Mouse (Mus musculus): ENCODE results near the gene Dlg2. TPM values are rescaled to one million over a fixed set of nuclear protein-coding genes. Genes with fewer than 3 reads are reported as not detected.
A peak's percentile ranks its signal among the peaks of the same experiment; 100 is the strongest.

Dlg2 gene
- polyA plus RNA-seq, 1 experiment from 2014 or later, result 38.4 TPM

DNA sequence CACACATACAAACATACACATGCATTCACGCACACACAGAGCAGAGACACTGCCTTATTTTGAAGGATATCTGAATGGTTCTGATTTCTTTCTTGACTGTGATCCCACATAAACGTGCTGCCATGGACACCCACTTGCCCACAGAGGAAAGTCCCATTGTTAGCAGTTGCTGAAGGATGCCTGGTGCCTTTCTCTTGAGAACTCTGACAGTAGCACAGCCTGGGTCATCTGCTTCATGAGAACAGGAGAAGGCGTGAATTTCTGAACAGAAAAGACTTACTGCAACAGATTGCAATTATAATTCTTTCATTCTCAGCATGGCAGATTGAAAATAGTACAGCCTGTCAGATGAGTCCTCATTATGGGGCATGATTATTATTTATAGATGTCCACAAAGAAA lies 1442.6 kb downstream of the Dlg2 start:
- Histone ChIP-seq H3K27me3 (replicated peaks; ENCODE audit: control insufficient read depth, insufficient read depth, low read length) (no peaks in the 10 kb centered on the region), H3K4me1 (replicated peaks; ENCODE audit: control insufficient read depth, insufficient read depth, low read length) (no peaks in the 10 kb centered on the region), H3K4me3 (replicated peaks; ENCODE audit: low read length) (no peak overlapping the region), H3K9ac (replicated peaks; ENCODE audit: low read depth, low read length) (no peak overlapping the region), H3K36me3 (ENCODE audit: control insufficient read depth, insufficient read depth) (no peaks in the 10 kb centered on the region), H3K9me3 (ENCODE audit: control insufficient read depth, low read length) (no peaks in the 10 kb centered on the region), H3K27ac (ENCODE audit: low read length) (no peak overlapping the region), H3K4me2 (ENCODE audit: low read length) (no peak overlapping the region)
- 79% methylated on average over 3 of the region's 3 CpGs for WGBS
- no peak for ATAC-seq

DNA sequence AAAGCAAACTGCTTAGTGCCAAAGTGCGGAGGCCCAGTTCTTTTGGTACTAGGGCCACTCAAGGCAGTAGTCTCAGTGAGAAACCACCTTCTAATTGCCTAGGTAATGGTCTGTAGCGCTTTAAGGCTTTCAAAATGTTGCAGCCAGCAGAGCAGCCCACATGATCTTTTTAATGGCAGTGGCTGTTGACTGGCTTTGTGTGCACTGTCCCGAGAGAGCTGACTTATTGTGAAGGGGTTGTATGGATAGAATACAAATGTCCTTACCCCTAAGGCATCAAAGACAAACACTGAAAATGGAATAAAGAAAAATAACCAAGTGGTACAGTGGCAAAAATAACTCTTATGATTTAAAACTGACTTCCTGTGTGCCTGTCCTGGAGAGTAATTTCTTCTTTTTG lies 1443.3 kb downstream of the Dlg2 start:
- no peak for ATAC-seq
- no peaks in the 10 kb centered on the region for H3K27me3 ChIP-seq (replicated peaks; ENCODE audit: control insufficient read depth, insufficient read depth, low read length)
- H3K4me1 ChIP-seq (replicated peaks; ENCODE audit: control insufficient read depth, insufficient read depth, low read length), result no peaks in the 10 kb centered on the region
- no peak overlapping the region for H3K4me2 ChIP-seq (ENCODE audit: low read length)
- WGBS, result 52% methylated on average over 3 of the region's 3 CpGs
- no peak overlapping the region for H3K9ac ChIP-seq (replicated peaks; ENCODE audit: low read depth, low read length)
- no peak overlapping the region for H3K27ac ChIP-seq (ENCODE audit: low read length)
- no peak overlapping the region for H3K4me3 ChIP-seq (replicated peaks; ENCODE audit: low read length)
- H3K9me3 ChIP-seq (ENCODE audit: control insufficient read depth, low read length), result no peaks in the 10 kb centered on the region
- H3K36me3 ChIP-seq (ENCODE audit: control insufficient read depth, insufficient read depth), result no peaks in the 10 kb centered on the region

DNA sequence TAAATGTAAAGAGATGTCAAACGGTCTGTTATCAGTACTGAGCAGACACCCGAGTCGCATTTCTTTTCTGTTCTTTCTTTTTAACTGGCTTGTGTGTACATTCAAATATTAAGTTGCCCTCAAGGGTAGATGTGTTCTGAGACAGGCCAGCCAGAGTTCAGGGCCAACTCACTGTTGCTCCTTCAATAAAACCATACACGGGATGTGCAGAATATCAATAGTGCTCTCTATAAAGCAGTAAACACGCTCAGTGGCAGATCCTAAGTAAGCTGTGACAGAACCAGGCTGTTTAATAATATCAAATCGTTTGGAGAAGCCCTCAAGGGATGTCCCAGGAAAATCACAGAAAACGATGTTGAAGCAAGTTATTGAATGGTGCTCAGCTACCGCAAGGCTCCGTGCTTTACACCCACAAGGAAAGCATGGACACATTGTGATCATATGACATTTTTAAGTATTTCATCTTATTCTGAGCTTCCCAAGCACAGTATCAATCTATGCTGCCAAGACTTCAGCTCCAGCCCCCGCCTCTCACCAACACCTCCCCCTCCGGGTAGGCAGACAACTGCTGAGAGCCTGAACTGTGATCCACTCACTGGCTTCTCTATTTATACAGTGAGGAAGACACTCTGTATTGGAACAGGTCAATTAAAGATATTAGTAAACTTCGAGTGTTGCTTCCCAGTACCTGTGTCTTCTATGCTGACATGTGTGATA lies 1458.6 kb downstream of the Dlg2 start:
- Histone ChIP-seq H3K36me3 (ENCODE audit: control insufficient read depth, insufficient read depth) (no peaks in the 10 kb centered on the region), H3K9ac (replicated peaks; ENCODE audit: low read depth, low read length) (no peak overlapping the region), H3K9me3 (ENCODE audit: control insufficient read depth, low read length) (no peaks in the 10 kb centered on the region), H3K4me2 (ENCODE audit: low read length) (no peak overlapping the region), H3K27ac (ENCODE audit: low read length) (no peak overlapping the region), H3K27me3 (replicated peaks; ENCODE audit: control insufficient read depth, insufficient read depth, low read length) (no peaks in the 10 kb centered on the region), H3K4me3 (replicated peaks; ENCODE audit: low read length) (no peak overlapping the region), H3K4me1 (replicated peaks; ENCODE audit: control insufficient read depth, insufficient read depth, low read length) (peaks cover 4% of the 10 kb centered on the region; the same call in 1 of the 2 replicates)
- 65% methylated on average over 12 of the region's 12 CpGs for WGBS
- ATAC-seq, result peak; percentile 77

DNA sequence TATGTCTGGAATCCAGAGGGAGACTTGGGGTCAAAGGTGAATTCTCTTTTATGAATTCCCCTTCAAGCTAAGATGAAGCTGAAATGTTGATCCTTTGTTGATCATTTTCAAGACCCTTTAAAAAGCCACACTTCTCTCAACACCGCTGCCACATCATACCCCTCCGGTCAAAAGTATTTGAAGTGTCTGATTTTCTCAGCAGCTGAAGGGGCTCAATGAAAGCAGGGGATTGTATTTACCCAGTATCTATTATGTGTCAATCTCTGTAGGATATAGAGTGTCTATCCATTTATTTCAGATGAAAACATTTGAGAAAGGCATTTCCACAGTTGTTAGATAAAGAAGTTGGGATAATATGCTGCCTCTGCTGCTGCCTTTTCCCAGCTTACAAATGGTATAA lies 1459.7 kb downstream of the Dlg2 start:
- no peaks in the 10 kb centered on the region for H3K27me3 ChIP-seq (replicated peaks; ENCODE audit: control insufficient read depth, insufficient read depth, low read length)
- H3K9ac ChIP-seq (replicated peaks; ENCODE audit: low read depth, low read length), result no peak overlapping the region
- no peaks in the 10 kb centered on the region for H3K9me3 ChIP-seq (ENCODE audit: control insufficient read depth, low read length)
- H3K4me1 ChIP-seq (replicated peaks; ENCODE audit: control insufficient read depth, insufficient read depth, low read length), result peaks cover 4% of the 10 kb centered on the region; the same call in 1 of the 2 replicates
- ATAC-seq, result no peak
- WGBS, result 53% methylated on average over 2 of the region's 2 CpGs
- no peak overlapping the region for H3K4me3 ChIP-seq (replicated peaks; ENCODE audit: low read length)
- H3K27ac ChIP-seq (ENCODE audit: low read length), result no peak overlapping the region
- H3K36me3 ChIP-seq (ENCODE audit: control insufficient read depth, insufficient read depth), result no peaks in the 10 kb centered on the region
- H3K4me2 ChIP-seq (ENCODE audit: low read length), result no peak overlapping the region

DNA sequence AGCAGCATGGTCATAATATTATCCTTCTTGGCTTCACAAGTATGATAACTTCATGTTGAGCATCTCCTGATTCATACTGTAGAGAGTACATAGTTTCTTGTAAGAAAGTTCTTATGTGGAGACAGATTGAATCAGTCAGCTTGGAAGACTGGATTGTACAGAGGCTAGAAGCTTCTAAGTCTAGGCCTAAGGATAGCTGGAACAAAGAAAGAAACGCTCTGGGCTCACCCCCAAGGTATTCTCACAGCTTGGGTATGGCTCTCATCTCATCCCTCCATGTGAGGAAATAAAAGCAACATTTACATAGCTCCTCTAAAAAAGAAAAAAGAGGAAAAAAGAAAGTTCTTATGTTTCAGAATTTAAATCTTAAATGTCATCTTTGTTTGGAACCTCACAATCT lies 1466.8 kb downstream of the Dlg2 start:
- Histone ChIP-seq H3K4me3 (replicated peaks; ENCODE audit: low read length) (no peak overlapping the region), H3K9ac (replicated peaks; ENCODE audit: low read depth, low read length) (no peak overlapping the region), H3K27ac (ENCODE audit: low read length) (no peak overlapping the region), H3K4me1 (replicated peaks; ENCODE audit: control insufficient read depth, insufficient read depth, low read length) (no peaks in the 10 kb centered on the region), H3K36me3 (ENCODE audit: control insufficient read depth, insufficient read depth) (no peaks in the 10 kb centered on the region), H3K9me3 (ENCODE audit: control insufficient read depth, low read length) (no peaks in the 10 kb centered on the region), H3K4me2 (ENCODE audit: low read length) (no peak overlapping the region), H3K27me3 (replicated peaks; ENCODE audit: control insufficient read depth, insufficient read depth, low read length) (no peaks in the 10 kb centered on the region)
- WGBS, result 95% methylated on average over 1 of the region's 1 CpGs
- no peak for ATAC-seq

DNA sequence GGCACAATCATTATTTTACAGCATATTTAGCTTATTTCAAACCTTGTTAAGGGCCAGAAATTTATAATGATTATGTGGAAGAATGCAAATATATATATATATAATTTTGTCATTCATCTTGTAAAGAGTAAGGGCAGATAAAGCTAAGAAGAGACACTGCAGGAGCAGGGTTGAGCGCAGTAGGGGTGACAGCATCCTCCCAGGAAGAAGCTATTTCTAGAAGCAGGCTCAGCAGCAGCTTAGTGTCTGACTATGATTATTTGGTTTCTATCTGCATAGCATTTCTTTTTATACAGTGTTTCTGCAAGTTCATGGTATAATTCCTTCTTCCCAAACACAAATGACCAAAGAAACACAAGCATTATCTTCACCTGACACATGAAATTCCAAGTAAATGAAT lies 1479.1 kb downstream of the Dlg2 start:
- no peak for ATAC-seq
- H3K36me3 ChIP-seq (ENCODE audit: control insufficient read depth, insufficient read depth), result no peaks in the 10 kb centered on the region
- no peak overlapping the region for H3K4me2 ChIP-seq (ENCODE audit: low read length)
- H3K4me3 ChIP-seq (replicated peaks; ENCODE audit: low read length), result no peak overlapping the region
- no peak overlapping the region for H3K9ac ChIP-seq (replicated peaks; ENCODE audit: low read depth, low read length)
- H3K27ac ChIP-seq (ENCODE audit: low read length), result no peak overlapping the region
- no peaks in the 10 kb centered on the region for H3K9me3 ChIP-seq (ENCODE audit: control insufficient read depth, low read length)
- no peaks in the 10 kb centered on the region for H3K27me3 ChIP-seq (replicated peaks; ENCODE audit: control insufficient read depth, insufficient read depth, low read length)
- WGBS, result 89% methylated on average over 1 of the region's 1 CpGs
- no peaks in the 10 kb centered on the region for H3K4me1 ChIP-seq (replicated peaks; ENCODE audit: control insufficient read depth, insufficient read depth, low read length)

DNA sequence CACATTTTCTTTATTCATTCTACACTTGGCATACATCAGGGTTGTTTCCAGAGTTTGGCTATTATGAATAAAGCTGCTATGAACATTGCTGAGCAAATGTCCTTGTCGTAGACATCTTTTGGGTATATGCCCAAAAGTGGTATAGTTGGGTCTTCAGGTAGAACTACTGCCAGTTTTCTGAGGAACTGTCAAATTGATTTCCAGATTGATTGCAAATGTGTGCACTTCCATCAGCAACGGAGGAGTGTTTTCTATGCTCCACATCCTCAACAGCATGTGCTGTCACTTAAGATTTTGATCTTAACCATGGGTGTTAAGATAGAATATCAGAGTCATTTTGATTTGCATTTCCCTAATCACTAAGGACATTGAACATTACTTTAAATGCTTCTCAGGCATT lies 1486.5 kb downstream of the Dlg2 start:
- no peaks in the 10 kb centered on the region for H3K27me3 ChIP-seq (replicated peaks; ENCODE audit: control insufficient read depth, insufficient read depth, low read length)
- H3K4me1 ChIP-seq (replicated peaks; ENCODE audit: control insufficient read depth, insufficient read depth, low read length), result no peaks in the 10 kb centered on the region
- no peak overlapping the region for H3K4me3 ChIP-seq (replicated peaks; ENCODE audit: low read length)
- H3K4me2 ChIP-seq (ENCODE audit: low read length), result no peak overlapping the region
- ATAC-seq, result no peak
- no peak overlapping the region for H3K27ac ChIP-seq (ENCODE audit: low read length)
- H3K9me3 ChIP-seq (ENCODE audit: control insufficient read depth, low read length), result no peaks in the 10 kb centered on the region
- 64% methylated on average over 2 of the region's 2 CpGs for WGBS
- no peaks in the 10 kb centered on the region for H3K36me3 ChIP-seq (ENCODE audit: control insufficient read depth, insufficient read depth)
- H3K9ac ChIP-seq (replicated peaks; ENCODE audit: low read depth, low read length), result no peak overlapping the region

DNA sequence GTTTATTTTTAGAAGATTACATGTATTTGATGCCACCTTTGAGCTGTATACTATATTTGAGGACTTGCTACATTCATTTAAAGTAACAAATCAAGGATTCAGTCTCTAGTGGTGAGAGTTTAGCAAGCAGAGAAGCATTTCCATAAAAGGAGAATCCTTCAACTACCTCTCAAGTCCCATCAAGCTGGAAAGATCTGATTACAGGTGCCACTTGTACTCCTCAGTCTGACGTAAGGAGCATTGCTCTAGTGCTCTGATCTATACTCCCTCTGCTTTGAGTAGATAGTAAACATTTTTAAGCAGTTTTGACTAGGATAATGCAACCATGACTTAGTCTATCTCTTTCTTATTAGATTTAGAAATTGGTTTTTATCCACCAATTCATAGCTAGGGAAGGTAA lies 1496.5 kb downstream of the Dlg2 start:
- Histone ChIP-seq H3K36me3 (ENCODE audit: control insufficient read depth, insufficient read depth) (no peaks in the 10 kb centered on the region), H3K9ac (replicated peaks; ENCODE audit: low read depth, low read length) (no peak overlapping the region), H3K4me2 (ENCODE audit: low read length) (no peak overlapping the region), H3K9me3 (ENCODE audit: control insufficient read depth, low read length) (no peaks in the 10 kb centered on the region), H3K27me3 (replicated peaks; ENCODE audit: control insufficient read depth, insufficient read depth, low read length) (no peaks in the 10 kb centered on the region), H3K4me1 (replicated peaks; ENCODE audit: control insufficient read depth, insufficient read depth, low read length) (no peaks in the 10 kb centered on the region), H3K27ac (ENCODE audit: low read length) (no peak overlapping the region), H3K4me3 (replicated peaks; ENCODE audit: low read length) (no peak overlapping the region)
- 83% methylated on average over 1 of the region's 1 CpGs for WGBS
- no peak for ATAC-seq

DNA sequence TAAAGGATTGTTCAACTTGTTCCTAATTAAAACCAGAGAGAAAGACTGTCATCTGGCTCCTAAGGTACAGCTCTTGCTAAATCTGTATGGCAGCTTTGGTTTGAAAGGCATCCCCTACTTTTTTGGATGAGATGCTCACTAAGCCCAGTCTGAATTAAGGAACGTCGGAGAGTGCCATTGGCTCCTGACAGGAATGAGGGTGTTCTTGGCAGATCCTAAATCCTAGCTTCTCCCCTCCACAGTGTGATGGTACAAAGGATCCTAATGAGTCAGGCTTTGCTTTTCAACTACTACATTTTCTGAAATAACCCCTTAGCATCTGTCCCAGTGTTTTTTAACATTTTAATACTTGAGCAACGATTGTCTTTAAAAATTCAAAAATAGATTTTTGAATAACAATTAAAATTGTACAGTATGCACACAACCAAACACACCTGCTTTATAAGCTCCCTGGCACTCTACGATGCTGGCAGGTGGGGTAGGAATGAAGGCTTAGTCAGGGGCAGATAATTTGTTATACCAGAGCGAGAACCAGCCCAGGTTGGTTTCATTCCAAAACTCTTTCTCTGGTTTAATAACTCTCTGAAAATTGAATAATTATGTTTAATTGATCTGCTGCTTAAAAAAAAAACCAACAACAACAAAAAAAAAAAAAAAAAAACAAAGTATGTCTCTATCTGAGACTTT lies 1527.4 kb downstream of the Dlg2 start:
- Histone ChIP-seq H3K4me3 (replicated peaks; ENCODE audit: low read length) (no peak overlapping the region), H3K4me1 (replicated peaks; ENCODE audit: control insufficient read depth, insufficient read depth, low read length) (no peaks in the 10 kb centered on the region), H3K9ac (replicated peaks; ENCODE audit: low read depth, low read length) (no peak overlapping the region), H3K36me3 (ENCODE audit: control insufficient read depth, insufficient read depth) (no peaks in the 10 kb centered on the region), H3K9me3 (ENCODE audit: control insufficient read depth, low read length) (no peaks in the 10 kb centered on the region), H3K27me3 (replicated peaks; ENCODE audit: control insufficient read depth, insufficient read depth, low read length) (no peaks in the 10 kb centered on the region), H3K27ac (ENCODE audit: low read length) (no peak overlapping the region), H3K4me2 (ENCODE audit: low read length) (no peak overlapping the region)
- 60% methylated on average over 5 of the region's 5 CpGs for WGBS
- peak; percentile 52; the same call in 1 of the 2 replicates for ATAC-seq
